Mouse (Mus musculus): ENCODE measurements around the gene Lrcol1. TPM values are rescaled to one million over a fixed set of nuclear protein-coding genes. Genes with fewer than 3 reads are reported as not detected.

Lrcol1 gene
- polyA plus RNA-seq, 1 experiment from 2014 or later = not detected

GRCm38 (mm10) chr5:110378181-110378583, 33.7 kb downstream of the Lrcol1 start:
- WGBS = 41% methylated on average over 20 of the region's 20 CpGs
- no peak overlapping the region for H3K4me3 ChIP-seq (ENCODE audit: low read depth, low read length)
- H3K36me3 ChIP-seq (ENCODE audit: control insufficient read depth, insufficient read depth, low read length) = peaks cover 18% of the 10 kb centered on the region
- H3K4me1 ChIP-seq (ENCODE audit: control insufficient read depth, insufficient read depth, low read length) = no peaks in the 10 kb centered on the region
- no peak overlapping the region for H3K4me2 ChIP-seq (replicated peaks; ENCODE audit: low read depth, low read length)
- no peaks in the 10 kb centered on the region for H3K9me3 ChIP-seq (ENCODE audit: control insufficient read depth, low read depth, low read length)
- no peak for ATAC-seq (ENCODE audit: insufficient number of reproducible peaks, insufficient read depth, low FRiP score, low read depth)
- no peak overlapping the region for H3K9ac ChIP-seq (replicated peaks; ENCODE audit: low read depth, low read length)
- no peaks in the 10 kb centered on the region for H3K27me3 ChIP-seq (ENCODE audit: control insufficient read depth, insufficient read depth, low read length)
- no peak overlapping the region for H3K27ac ChIP-seq (ENCODE audit: low read length)

GRCm38 (mm10) chr5:110379086-110379485, 34.6 kb downstream of the Lrcol1 start:
- Histone ChIP-seq H3K27me3 (ENCODE audit: control insufficient read depth, insufficient read depth, low read length) (no peaks in the 10 kb centered on the region), H3K4me2 (replicated peaks; ENCODE audit: low read depth, low read length) (no peak overlapping the region), H3K36me3 (ENCODE audit: control insufficient read depth, insufficient read depth, low read length) (peaks cover 15% of the 10 kb centered on the region), H3K9me3 (ENCODE audit: control insufficient read depth, low read depth, low read length) (no peaks in the 10 kb centered on the region), H3K9ac (replicated peaks; ENCODE audit: low read depth, low read length) (no peak overlapping the region), H3K4me1 (ENCODE audit: control insufficient read depth, insufficient read depth, low read length) (no peaks in the 10 kb centered on the region), H3K4me3 (ENCODE audit: low read depth, low read length) (no peak overlapping the region), H3K27ac (ENCODE audit: low read length) (no peak overlapping the region)
- WGBS = 90% methylated on average over 14 of the region's 15 CpGs
- ATAC-seq (ENCODE audit: insufficient number of reproducible peaks, insufficient read depth, low FRiP score, low read depth) = no peak

GRCm38 (mm10) chr5:110379823-110380222, 35.3 kb downstream of the Lrcol1 start:
- Histone ChIP-seq H3K27ac (ENCODE audit: low read length) (no peak overlapping the region), H3K27me3 (ENCODE audit: control insufficient read depth, insufficient read depth, low read length) (no peaks in the 10 kb centered on the region), H3K4me3 (ENCODE audit: low read depth, low read length) (no peak overlapping the region), H3K36me3 (ENCODE audit: control insufficient read depth, insufficient read depth, low read length) (peaks cover 13% of the 10 kb centered on the region), H3K9me3 (ENCODE audit: control insufficient read depth, low read depth, low read length) (no peaks in the 10 kb centered on the region), H3K4me2 (replicated peaks; ENCODE audit: low read depth, low read length) (no peak overlapping the region), H3K9ac (replicated peaks; ENCODE audit: low read depth, low read length) (no peak overlapping the region), H3K4me1 (ENCODE audit: control insufficient read depth, insufficient read depth, low read length) (no peaks in the 10 kb centered on the region)
- no peak for ATAC-seq (ENCODE audit: insufficient number of reproducible peaks, insufficient read depth, low FRiP score, low read depth)
- WGBS = 81% methylated on average over 4 of the region's 4 CpGs

DNA sequence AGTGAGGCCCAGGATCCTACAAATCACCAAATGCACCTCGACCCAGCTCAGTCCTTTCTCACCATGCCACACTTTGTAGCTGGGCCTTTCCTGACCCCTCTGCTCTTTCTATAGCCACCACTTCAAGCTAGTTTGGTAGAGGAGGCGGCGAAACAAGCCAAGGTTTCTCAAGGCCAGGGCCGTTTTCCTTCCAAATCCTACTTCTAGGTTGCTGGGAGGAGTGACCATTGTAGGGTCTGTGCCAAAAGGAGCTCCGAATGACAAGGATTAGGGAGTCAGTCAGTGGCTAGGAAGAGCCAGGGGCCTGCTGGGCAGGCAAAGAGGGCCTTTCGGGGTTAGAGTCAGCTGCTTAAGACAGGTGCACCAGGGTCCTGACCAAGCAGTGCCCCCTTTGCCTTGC, 40.0 kb downstream of the Lrcol1 start:
- Histone ChIP-seq H3K4me2 (replicated peaks; ENCODE audit: low read depth, low read length) (no peak overlapping the region), H3K36me3 (ENCODE audit: control insufficient read depth, insufficient read depth, low read length) (no peaks in the 10 kb centered on the region; the same call in 1 of the 2 replicates), H3K4me3 (ENCODE audit: low read depth, low read length) (no peak overlapping the region), H3K27ac (ENCODE audit: low read length) (no peak overlapping the region), H3K9ac (replicated peaks; ENCODE audit: low read depth, low read length) (no peak overlapping the region), H3K4me1 (ENCODE audit: control insufficient read depth, insufficient read depth, low read length) (0 out of 2 replicates have a peak, but pooled peaks cover 3% of the 10 kb centered on the region), H3K9me3 (ENCODE audit: control insufficient read depth, low read depth, low read length) (no peaks in the 10 kb centered on the region), H3K27me3 (ENCODE audit: control insufficient read depth, insufficient read depth, low read length) (no peaks in the 10 kb centered on the region)
- WGBS = 87% methylated on average over 6 of the region's 6 CpGs
- no peak for ATAC-seq (ENCODE audit: insufficient number of reproducible peaks, insufficient read depth, low FRiP score, low read depth)

DNA sequence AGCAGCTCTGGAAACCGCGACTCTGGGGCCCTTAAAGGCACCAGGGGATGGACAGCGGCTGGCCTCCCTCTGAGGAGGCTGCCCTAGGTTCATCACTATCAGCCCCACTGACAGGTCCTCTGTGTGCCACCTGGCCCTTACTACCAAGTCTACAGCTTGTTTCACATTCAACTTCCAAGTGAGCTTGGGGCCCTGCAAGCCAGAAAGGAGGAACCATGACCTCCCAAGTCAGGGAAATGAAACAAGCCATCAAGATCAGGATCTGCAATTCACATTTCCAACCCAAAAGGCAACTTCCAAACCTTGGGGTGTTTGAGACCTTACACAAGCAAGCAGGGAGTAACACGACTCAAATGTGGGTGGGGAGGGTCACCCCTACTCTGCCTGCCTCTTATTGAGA, 40.7 kb downstream of the Lrcol1 start:
- no peaks in the 10 kb centered on the region for H3K27me3 ChIP-seq (ENCODE audit: control insufficient read depth, insufficient read depth, low read length)
- 0 out of 2 replicates have a peak, but pooled peaks cover 3% of the 10 kb centered on the region for H3K4me1 ChIP-seq (ENCODE audit: control insufficient read depth, insufficient read depth, low read length)
- H3K9ac ChIP-seq (replicated peaks; ENCODE audit: low read depth, low read length) = no peak overlapping the region; the same call in 1 of the 2 replicates
- no peak overlapping the region for H3K4me3 ChIP-seq (ENCODE audit: low read depth, low read length)
- ATAC-seq (ENCODE audit: insufficient number of reproducible peaks, insufficient read depth, low FRiP score, low read depth) = no peak
- peak overlapping the region; percentile 76 for H3K4me2 ChIP-seq (replicated peaks; ENCODE audit: low read depth, low read length)
- H3K9me3 ChIP-seq (ENCODE audit: control insufficient read depth, low read depth, low read length) = no peaks in the 10 kb centered on the region
- no peak overlapping the region for H3K27ac ChIP-seq (ENCODE audit: low read length)
- WGBS = 54% methylated on average over 4 of the region's 4 CpGs
- H3K36me3 ChIP-seq (ENCODE audit: control insufficient read depth, insufficient read depth, low read length) = no peaks in the 10 kb centered on the region

DNA sequence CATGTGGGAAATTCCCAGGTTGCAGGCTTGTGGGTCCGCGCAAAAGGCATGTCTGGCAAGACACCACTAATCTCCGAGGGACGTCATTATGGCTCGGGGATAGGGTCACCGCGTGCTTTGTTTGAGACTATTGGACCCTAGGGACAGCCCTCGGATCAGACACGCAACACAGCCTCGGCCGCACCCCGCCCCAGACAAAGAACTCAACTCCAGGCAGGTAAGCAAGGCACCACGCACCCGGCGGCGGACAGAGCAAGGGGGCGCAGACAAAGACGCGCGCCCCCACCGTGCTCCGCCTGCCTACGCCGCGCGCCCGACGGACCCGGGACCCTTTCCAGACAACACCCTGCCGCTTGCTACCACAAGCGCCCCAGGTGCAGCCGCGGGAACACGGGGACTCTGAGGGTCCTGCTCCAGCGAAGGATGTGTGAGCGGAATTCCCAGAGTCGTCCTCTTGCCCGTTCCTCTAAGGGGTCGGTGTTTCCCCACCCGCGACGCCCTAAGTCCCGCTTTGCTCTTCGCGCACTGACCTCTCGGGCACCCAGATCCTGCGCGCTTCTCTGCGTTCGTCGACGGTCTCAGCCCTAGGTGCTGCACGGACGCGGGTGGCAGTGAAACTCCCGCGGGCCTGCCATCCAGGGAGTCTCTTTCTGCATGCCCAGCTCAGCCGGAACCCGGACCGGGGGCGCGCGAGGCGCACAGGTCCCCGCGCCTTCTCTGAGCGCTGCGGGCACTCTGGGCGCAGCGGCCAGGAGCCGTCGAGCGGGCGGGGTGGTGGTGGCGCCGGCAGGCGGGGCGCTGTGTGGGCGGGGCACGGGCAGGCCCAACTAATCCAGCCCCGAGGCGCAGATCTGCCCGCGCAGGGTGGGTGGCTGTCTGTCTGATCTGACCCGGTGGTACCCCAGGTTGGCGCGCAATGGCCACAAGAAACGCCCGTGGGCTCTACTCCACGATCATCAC, 42.1 kb downstream of the Lrcol1 start:
- Histone ChIP-seq H3K27ac (ENCODE audit: low read length) (no peak overlapping the region), H3K9ac (replicated peaks; ENCODE audit: low read depth, low read length) (peak overlapping the region; percentile 53), H3K36me3 (ENCODE audit: control insufficient read depth, insufficient read depth, low read length) (no peaks in the 10 kb centered on the region), H3K4me2 (replicated peaks; ENCODE audit: low read depth, low read length) (peak overlapping the region; percentile 76), H3K4me1 (ENCODE audit: control insufficient read depth, insufficient read depth, low read length) (0 out of 2 replicates have a peak, but pooled peaks cover 3% of the 10 kb centered on the region), H3K4me3 (ENCODE audit: low read depth, low read length) (peak overlapping the region; percentile 65), H3K27me3 (ENCODE audit: control insufficient read depth, insufficient read depth, low read length) (no peaks in the 10 kb centered on the region), H3K9me3 (ENCODE audit: control insufficient read depth, low read depth, low read length) (no peaks in the 10 kb centered on the region)
- peak; percentile 87 for ATAC-seq (ENCODE audit: insufficient number of reproducible peaks, insufficient read depth, low FRiP score, low read depth)
- 1% methylated on average over 90 of the region's 90 CpGs for WGBS

GRCm38 (mm10) chr5:110387332-110387731, 42.8 kb downstream of the Lrcol1 start:
- H3K4me3 ChIP-seq (ENCODE audit: low read depth, low read length) = peak overlapping the region; percentile 65
- 16% methylated on average over 8 of the region's 8 CpGs for WGBS
- ATAC-seq (ENCODE audit: insufficient number of reproducible peaks, insufficient read depth, low FRiP score, low read depth) = no peak
- H3K36me3 ChIP-seq (ENCODE audit: control insufficient read depth, insufficient read depth, low read length) = no peaks in the 10 kb centered on the region
- H3K4me2 ChIP-seq (replicated peaks; ENCODE audit: low read depth, low read length) = peak overlapping the region; percentile 76
- no peaks in the 10 kb centered on the region for H3K27me3 ChIP-seq (ENCODE audit: control insufficient read depth, insufficient read depth, low read length)
- H3K4me1 ChIP-seq (ENCODE audit: control insufficient read depth, insufficient read depth, low read length) = 0 out of 2 replicates have a peak, but pooled peaks cover 3% of the 10 kb centered on the region
- peak overlapping the region; percentile 53; the same call in 1 of the 2 replicates for H3K9ac ChIP-seq (replicated peaks; ENCODE audit: low read depth, low read length)
- H3K9me3 ChIP-seq (ENCODE audit: control insufficient read depth, low read depth, low read length) = no peaks in the 10 kb centered on the region
- no peak overlapping the region for H3K27ac ChIP-seq (ENCODE audit: low read length)

DNA sequence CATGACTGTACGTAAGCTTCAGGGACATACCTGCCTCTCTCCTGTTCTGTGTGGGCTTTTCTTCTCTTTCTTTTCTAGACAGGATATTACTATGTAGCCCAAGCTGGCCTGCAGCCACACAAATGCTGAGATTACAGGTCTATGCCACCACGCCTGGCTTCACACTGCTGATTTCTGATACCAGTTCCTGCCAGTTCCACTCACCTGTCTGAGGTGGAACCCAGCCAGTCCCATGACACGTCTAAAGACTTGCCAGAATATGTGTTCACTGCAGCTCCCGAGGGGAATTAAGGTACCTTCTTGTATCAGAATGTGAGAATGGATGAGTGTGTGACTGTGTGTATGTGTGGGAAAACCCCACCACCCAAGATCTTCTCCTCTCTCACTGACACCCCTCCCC, 46.1 kb downstream of the Lrcol1 start:
- 82% methylated on average over 4 of the region's 4 CpGs for whole genome bisulfite sequencing
- ATAC-seq (ENCODE audit: insufficient number of reproducible peaks, insufficient read depth, low FRiP score, low read depth) = no peak
- no peak overlapping the region for H3K4me2 ChIP-seq (replicated peaks; ENCODE audit: low read depth, low read length)
- no peak overlapping the region for H3K27ac ChIP-seq (ENCODE audit: low read length)
- H3K9ac ChIP-seq (replicated peaks; ENCODE audit: low read depth, low read length) = no peak overlapping the region
- H3K27me3 ChIP-seq (ENCODE audit: control insufficient read depth, insufficient read depth, low read length) = no peaks in the 10 kb centered on the region
- H3K36me3 ChIP-seq (ENCODE audit: control insufficient read depth, insufficient read depth, low read length) = no peaks in the 10 kb centered on the region
- no peaks in the 10 kb centered on the region for H3K9me3 ChIP-seq (ENCODE audit: control insufficient read depth, low read depth, low read length)
- no peak overlapping the region for H3K4me3 ChIP-seq (ENCODE audit: low read depth, low read length)
- H3K4me1 ChIP-seq (ENCODE audit: control insufficient read depth, insufficient read depth, low read length) = 0 out of 2 replicates have a peak, but pooled peaks cover 3% of the 10 kb centered on the region

Measured in stomach, embryonic 14.5 days (tissue).